Mouse (Mus musculus): Measurements from ENCODE around the gene Fibp.

Gene Fibp

DNA sequence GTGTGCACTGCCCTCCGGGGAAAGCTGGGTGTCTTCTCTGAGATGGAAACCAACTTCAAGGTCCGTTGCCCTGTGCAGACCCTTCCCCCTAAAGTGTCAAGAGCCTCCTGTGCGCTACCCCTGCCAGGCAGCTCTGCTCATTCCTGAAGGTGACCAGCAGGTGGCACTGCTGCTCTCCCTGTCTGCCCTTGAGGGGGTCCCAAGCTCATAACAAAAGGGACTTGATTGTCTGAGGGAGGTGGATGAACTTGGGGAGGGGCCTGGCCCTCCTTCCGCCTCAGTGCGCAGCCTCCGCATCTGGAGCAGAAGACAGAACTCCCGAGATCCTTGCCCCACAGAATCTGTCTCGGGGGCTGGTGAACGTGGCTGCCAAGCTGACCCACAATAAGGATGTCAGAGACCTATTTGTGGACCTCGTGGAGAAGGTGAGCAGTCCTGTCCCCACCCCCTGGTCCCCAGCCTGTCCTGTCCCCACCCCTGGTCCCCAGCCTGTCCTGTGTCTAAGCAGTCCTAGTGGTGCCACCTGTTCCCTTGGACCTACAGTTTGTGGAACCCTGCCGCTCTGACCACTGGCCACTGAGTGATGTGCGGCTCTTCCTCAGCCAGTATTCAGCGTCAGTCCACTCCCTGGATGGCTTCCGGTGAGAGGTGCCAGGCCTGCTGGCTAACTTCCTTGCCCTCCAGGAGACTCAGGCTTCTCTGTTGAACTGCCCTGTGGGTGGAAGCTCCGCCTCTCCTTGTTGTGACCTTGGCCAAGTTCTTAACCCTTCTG is 3.6 kb downstream of the Fibp start:
- peak in 1 of 2 experiments; percentile 50 for DNase-seq (ENCODE audit: low spot score in 2 of 2)

DNA sequence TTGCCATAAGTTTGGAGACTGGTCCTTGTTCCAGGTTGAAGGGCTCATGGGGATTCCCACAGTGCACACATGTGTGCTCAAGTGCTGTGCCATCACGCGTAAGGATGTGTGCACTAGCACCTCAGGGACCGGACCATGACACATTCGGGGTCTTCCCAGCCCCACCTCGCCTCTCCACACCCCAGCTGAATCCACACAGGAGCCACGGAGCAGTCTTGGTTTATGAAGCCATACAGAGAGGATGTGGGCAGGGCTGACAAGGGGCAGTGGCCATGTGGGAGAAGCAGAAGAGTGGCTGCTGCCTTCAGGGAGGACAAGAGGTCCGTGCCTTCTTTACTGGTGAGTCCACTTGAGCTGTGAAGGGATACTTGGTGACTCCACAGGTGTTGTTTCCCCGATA is 4.6 kb downstream of the Fibp start:
- no peak for DNase-seq (ENCODE audit: low spot score in 2 of 2)

DNA sequence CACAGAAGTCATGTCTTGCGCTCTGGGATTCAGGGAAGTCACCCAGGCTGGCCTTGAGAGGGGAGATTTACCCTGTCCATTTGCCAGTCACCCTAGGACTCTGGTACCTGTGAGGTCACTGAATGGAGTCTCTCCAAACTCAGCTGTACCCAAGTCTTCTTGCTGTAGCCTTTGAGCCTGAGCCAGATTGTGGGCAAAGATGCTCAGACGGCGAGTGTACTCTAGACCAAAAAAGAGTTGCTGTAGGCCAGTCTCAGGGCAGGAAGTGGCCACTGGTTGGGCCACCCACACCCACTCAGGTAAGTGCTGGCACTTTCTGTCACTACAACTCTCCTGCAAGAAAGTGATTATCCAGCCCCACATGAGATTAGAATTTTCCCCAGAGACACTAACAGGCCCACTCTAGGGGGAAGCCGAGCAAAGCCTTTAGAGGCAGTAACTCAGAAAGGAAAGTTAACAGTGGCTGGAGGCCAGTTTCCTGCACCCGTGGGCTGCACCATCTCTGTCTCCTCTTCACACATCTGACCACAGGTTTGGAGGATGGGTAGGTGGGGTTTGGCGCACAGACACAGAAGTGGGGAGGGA is 6.6 kb downstream of the Fibp start:
- no peak for DNase-seq (ENCODE audit: low spot score in 2 of 2)

DNA sequence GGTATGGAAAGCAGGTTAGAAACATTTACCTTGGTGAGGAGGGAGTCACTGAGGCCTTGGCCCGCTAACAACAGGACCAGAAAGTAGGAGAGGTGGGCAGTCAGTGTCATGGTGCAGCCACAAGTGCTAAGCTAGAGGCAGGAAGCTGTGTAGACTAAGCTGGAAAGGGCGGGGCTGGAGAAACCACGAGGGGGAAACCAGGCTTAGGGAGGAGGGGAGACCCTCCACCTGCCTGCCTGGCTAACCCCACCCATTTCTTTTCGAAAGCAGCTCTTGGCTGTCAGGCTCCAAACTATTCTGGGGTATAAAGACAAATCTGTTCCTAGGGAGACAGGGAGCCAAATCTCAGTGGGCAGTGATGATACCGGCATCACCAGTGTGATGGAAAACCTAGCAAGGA is 8.0 kb downstream of the Fibp start, which contains the start of gene Ctsw:
Gene Ctsw, minus strand, starts transcription at position 134 of the 400 bp plus-strand sequence.
- no peak for DNase-seq (ENCODE audit: low spot score in 2 of 2)

DNA sequence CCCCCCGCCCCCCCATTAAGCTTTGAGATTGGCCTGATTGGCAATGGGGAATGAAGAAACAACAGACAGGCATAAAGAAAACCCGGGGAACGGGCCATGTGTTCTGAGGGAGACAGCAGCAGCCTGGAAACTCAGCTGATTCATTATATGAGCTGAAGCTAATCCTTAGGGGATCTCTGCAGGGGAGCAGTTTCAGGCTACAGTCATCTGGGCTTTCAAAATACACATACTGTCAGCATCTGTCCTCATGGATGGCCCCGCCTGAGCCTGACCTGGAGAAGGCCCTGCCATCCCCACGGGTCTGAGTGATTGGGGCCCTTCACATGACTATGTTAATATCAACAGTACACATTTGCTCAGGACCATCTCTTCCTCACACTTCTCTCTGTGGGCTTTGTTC is 11.4 kb downstream of the Fibp start:
- no peak for DNase-seq (ENCODE audit: low spot score in 2 of 2)

DNA sequence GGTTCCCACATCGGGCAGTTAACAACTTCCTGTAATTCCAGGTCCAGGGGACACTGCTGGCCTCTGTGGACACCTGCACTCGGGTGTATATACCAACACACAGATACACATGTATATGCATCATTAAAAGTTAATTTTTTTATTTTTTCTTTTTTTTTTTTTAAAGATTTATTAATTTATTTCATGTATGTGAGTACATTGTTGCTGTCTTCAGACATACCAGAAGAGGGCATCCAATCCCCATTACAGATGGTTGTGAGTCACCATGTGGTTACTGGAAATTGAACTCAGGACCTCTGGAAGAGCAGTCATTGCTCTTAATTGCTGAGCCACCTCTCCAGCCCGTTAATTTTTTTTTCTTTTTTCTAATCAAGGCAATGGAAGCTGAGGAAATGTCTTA is 12.4 kb downstream of the Fibp start:
- DNase-seq (ENCODE audit: low spot score in 2 of 2), result no peak

DNA sequence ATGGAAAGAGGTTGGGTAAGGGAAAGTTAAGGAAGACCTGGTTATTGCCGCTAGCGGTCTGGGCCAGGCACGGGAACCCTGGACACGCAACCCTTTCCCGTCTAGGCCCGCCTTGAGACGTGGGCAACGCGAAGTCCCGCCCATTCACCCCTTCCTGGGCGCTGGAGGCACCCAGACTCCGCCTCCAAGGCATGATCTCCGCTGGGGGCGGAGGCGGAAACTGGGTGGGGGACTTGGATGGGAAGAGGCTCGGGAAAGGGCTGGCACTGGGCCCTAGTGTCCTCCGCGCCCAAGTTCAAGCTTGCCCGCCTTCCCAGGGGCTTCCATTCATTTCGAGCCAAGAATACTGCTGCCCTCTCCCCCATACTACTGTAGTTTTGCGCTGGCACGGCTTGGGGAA is 13.3 kb downstream of the Fibp start, which contains the start of gene Efemp2:
Gene Efemp2, plus strand, starts transcription at position 235 of the 400 bp plus-strand sequence.
- peak; percentile 54 to 65 for DNase-seq (ENCODE audit: low spot score in 2 of 2)

DNA sequence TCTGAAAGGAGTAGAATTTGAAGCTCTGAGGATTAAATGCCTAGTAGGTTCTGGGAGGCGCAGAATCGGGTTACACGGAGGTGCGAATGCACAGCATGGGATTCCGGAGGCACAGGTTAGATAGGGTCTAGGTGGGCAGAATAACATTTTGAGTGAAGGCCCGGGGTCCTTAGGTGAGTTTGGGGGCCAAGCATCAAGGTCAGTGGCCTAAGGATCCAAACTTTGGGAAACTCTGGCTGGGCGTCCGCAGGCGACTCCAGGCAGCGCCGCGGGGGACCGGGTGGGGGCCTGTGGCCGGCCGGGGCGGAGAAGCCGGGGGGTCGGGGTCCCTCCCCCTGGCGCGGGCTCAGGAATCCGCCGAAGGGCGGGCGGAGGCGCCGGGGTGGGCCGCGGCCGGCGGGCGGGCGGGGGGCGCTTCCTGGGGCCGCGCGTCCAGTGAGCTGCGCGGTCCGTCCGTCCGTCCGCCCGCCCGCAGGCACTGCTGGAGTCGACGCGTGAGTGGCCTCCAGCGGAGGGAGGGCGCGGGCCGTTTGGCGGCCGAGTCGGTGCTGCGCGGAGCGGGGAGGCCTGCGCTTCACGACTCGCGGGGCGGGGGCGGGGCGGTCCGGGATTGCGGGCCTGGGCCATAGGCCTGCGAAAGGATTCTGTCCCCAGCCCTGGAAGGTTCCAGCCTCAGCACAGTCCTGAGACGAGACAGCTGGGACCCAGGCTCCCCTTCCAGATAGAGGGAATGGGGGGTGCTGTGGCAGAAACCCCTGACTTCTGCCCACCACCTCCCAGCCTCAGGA is 14.1 kb downstream of the Fibp start:
- no peak for DNase-seq (ENCODE audit: low spot score in 2 of 2)

DNA sequence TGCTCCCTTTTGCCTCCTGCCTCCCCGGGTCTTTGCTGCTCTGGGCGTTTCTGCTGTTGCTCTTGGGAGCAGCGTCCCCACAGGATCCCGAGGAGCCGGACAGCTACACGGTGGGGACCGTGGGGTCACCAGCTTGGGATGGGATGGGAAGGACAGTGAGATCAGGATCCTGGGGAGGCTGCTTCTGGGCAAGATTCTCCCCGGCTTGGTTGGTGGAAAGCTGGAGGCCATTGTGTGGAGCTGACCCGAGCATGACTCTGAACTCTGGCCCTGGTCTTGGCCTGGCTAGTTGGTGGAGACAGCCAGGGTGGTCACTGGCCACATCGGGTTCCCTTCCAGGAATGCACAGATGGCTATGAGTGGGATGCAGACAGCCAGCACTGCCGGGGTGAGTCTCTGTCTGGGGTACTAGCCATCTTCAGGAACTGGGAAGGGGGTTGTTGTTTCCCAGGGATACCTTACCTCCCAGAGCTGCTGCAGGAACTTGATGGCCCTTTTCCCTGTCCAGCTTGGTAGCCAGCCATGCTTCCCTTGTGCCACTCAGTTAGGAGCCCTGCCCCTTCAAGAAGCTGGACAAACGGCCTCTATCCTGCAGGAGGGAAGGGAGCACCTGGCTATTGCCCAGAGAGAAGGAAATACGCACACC is 14.8 kb downstream of the Fibp start:
- DNase-seq (ENCODE audit: low spot score in 2 of 2), result no peak

DNA sequence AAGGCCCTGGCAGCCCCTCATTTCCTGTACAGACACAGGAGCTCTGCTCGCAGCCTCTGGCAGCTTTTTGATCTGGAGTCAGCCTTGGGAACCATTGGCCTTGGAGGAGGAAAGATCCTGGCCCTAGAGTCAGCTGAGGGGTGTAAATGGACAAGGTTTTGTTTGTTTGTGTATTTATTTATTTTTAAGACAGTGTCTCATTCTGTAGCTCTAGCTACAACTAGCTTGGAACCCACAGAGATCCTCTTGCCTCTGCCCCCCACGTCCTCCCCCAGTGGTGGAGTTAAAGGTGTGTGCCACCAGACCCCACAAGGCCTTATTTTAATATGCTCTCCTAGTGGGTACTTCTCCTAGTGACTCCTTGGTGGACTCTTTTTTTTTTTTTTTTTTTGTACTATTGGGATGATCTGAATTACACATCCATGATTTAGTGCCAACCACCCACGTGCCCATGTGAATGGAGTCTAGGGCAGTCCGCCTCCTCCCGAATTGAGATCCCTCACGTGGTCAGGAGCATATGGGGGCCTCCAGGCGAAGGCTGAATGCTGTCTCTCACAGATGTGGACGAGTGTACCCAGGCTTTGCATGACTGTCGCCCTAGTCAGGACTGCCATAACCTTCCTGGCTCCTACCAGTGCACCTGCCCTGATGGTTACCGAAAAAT is 16.7 kb downstream of the Fibp start:
- DNase-seq (ENCODE audit: low spot score in 2 of 2), result peak; percentile 59 to 67

DNA sequence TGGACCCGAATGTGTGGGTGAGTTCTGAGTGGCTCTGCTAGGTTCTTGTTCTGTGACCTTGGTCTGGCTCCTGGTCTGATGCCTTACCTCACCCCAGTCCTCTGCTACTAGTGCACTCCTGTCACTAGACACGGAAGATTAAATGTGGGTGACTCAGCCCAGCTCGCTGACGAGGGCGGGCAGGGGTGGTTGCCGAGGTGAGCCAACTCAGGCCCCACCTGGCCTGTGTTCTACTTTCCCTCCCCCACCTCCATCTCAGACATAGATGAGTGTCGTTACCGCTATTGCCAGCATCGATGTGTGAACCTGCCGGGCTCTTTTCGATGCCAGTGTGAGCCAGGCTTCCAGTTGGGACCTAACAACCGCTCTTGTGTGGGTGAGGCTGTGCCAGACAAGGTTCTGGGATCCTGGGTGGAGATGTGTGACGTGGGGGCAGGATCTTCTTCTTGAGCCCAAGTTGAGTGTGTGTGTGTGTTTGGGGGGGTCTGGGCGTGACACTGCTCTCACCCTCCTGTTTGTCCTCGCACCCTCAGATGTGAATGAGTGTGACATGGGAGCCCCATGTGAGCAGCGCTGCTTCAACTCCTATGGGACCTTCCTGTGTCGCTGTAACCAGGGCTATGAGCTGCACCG is 17.4 kb downstream of the Fibp start:
- DNase-seq (ENCODE audit: low spot score in 2 of 2), result no peak

DNA sequence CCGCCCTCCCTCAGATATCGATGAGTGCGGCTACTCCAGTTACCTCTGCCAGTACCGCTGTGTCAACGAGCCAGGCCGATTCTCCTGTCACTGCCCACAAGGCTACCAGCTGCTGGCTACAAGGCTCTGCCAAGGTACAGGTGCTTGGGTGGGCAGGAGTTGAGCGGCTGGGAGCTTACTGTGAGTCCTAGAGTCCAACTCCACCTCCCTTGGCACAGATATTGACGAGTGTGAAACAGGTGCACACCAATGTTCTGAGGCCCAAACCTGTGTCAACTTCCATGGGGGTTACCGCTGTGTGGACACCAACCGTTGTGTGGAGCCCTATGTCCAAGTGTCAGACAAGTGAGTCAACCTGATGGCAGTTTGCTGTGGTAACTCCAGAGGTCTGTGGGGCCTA is 19.6 kb downstream of the Fibp start:
- no peak for DNase-seq (ENCODE audit: low spot score in 2 of 2)

DNA sequence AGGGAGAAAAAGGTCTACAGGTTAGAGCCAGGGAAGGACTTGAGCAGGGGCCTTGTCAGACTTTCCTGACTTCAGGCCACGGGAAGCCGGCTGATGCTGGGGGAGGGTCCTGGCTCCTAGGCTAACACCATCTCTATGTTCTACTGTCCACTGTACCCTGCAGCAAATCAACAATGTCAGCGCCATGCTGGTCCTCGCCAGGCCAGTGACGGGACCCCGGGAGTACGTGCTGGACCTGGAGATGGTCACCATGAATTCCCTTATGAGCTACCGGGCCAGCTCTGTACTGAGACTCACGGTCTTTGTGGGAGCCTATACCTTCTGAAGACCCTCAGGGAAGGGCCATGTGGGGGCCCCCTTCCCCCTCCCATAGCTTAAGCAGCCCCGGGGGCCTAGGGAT is 21.0 kb downstream of the Fibp start:
- DNase-seq (ENCODE audit: low spot score in 2 of 2), result no peak

DNA sequence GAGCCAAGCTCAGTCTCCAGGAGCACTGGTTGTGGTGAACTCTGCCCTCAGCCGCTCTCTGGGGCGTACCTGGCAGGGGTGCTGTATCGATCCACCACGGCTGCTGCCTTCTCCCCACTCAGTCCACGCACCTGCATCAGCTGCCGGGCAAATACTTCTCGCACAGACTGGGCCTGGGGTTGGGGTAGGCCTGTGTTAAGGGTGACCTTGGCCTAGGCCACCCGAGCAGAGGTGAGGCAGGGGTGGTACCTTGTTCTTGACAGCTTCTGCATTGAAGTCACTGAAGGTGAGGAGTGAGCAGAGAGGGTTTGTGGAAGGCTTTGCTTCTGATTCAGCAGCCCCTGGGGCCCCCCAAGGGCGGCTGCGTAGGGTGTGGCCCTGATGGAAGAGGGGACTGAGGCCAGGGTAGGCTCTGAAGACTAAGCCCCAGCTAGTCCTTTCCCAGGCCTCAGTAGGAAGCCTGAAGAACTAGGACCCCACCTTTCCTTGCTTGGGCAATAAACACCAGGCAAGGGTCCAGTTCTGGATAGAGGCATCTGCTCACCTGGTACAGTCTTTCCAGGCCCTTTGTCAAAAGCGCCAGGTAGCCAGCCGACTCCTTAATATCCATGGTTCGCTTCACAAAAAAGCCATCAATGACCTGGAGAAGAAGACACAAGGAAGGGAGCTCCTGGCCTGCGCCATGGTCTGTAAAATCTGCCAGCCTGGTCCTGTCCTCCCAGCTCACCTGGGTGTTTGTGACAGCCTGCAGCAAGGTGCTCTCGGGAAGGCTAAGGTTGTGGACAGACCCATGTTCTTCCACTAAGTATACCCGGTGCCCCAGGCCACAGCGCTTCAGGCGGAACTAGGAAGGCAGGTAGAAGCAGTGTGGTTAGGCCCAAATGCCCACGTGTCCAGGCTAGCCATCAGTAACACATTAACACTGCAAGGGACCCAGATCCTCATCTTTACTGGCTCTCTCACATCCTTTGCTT is 23.3 kb downstream of the Fibp start:
- no peak for DNase-seq (ENCODE audit: low spot score in 2 of 2)

DNA sequence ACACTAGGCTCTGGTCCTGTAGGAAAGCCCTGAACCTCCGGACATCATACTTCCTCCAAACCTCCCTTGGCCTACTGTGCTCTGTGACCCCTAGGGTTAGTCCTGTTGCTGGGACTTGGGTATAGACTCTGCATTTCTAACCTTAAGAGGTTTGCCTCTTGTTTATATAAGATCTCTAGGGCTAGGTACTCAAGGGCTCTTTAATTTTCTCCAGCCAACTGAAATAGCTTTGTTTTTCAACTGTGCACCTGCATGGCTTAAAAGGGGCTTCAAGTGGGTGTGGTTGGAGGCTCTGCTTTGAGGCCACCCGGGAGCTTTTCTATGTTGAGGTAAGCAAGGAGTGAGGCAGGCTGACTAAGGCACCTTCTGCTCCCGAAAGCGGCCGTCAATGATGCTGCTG is 24.1 kb downstream of the Fibp start:
- no peak for DNase-seq (ENCODE audit: low spot score in 2 of 2)

DNA sequence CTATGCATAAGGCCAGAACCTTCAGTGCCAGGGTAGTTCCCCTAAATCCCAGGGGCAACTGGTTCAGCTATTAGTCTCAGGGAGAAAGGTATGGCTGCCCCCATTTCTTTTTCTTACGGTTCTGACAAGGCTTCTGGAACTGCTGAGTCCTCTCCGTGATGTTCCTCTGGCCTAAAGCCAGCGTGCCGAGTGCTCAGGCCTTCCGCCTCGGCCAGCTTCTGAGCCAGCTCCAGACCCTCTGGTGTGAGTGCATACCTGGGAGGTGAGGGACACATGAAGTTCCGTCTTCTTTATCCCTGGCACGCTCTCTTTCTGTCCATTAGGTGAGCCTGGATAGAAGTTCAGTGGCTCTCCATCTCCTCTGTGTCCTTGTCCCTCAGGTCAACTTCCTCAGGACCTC is 25.0 kb downstream of the Fibp start:
- no peak for DNase-seq (ENCODE audit: low spot score in 2 of 2)

DNA sequence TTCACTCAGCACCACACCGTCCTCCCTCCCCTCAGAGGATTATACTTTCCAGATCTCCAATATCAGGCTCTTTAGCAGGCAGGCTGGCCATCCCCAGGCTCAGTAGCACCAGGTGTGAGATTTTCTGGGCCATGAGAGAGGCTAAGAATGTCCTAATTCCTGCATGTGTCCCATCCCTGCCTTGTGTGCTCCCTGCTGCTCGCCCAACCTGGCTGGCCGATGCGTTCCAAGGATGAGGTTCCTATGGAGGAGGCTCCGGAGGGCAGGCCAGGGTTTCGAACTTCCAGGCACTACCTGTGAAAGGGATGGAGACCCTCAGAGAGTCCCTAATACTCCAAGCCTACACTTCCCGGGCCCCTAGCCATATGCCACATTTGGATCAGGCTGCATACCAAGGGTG is 25.4 kb downstream of the Fibp start:
- no peak for DNase-seq (ENCODE audit: low spot score in 2 of 2)

DNA sequence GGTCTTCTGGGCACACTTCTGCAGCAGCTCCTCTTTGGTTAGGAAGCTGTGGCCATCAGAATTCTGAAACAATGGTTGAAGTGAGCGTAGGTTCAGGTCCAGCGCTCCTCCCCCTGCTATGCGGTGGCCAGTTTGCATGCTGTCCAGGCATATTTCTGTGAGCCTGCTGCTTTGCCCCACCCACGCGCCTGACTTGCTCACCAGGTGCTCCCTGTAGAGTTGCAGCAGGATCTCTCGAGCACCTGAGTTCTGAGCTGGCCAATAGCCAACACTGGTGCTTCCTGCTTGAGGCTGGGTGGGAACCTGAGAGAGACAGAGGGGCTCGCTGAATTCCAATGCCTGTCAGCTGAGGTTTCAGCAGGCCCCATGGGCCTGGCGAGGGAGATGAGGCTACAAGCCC is 25.9 kb downstream of the Fibp start:
- DNase-seq (ENCODE audit: low spot score in 2 of 2), result no peak

DNA sequence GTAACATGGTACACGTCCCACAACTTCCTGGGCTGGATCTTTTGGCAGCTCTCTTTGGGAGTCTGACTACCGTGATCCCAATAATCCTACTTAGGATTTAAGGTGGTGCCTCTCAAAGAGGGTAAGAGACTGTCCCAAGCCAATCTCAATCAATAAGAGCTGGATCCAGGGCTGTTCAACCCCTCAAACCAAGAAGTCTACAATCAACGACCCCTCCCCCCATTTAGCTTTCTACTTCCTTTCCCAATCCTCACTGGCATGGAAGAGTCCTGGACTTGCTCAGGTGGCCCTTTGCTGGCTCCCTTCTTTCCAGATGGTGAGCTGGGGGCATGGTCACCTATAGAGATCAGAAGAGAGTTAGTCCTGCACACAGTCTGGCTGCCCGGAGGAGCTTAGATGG is 26.4 kb downstream of the Fibp start:
- no peak for DNase-seq (ENCODE audit: low spot score in 2 of 2)

Data from right cerebral cortex, adult 2 months (tissue).